Comparison of ENCODE assay signal across 11 mouse cellular contexts in genomic region chr2:160739647-160740356, GRCm38 (mm10). TPM values are rescaled to one million over a fixed set of nuclear protein-coding genes. Genes with fewer than 3 reads are reported as not detected.
DNase-seq lines count a peak whose midpoint lies in the region; ATAC-seq and TF ChIP-seq lines count a peak whose summit lies in the region.
"Had no signal": no experiment of that assay in that cellular context is flagged by ENCODE, and none has a peak within 500 bp of the region (broad histone marks: within the 10 kb centered on the region; RNA-seq: fewer than 3 reads in every experiment).

No protein-coding gene starts in this region.

- no peak overlapping the region for H3K4me3 ChIP-seq in heart, embryonic 13.5 days
- H3K4me3 ChIP-seq in C2C12 (ENCODE audit: insufficient read depth, poor library complexity, severe bottlenecking), result no peak overlapping the region
- H3K4me3 ChIP-seq in embryonic facial prominence, embryonic 15.5 days (replicated peaks), result no peak overlapping the region
- H3K4me3 ChIP-seq in kidney, embryonic 14.5 days (ENCODE audit: low read length), result no peak overlapping the region
- H3K4me3 ChIP-seq in cerebellum, adult 2 months (replicated peaks; ENCODE audit: insufficient read depth, low read depth, low read length), result no peak overlapping the region
- H3K4me3 ChIP-seq: erythroblast, embryonic 14.5 days had no signal

- no peak overlapping the region for H3ac ChIP-seq in C2C12 (ENCODE audit: control insufficient read depth, insufficient read length, low read depth)

- no peaks in the 10 kb centered on the region for H3K9me3 ChIP-seq in heart, embryonic 13.5 days
- H3K9me3 ChIP-seq in embryonic facial prominence, embryonic 15.5 days (replicated peaks), result no peaks in the 10 kb centered on the region
- H3K9me3 ChIP-seq in kidney, embryonic 14.5 days (ENCODE audit: control insufficient read depth, low read length), result no peaks in the 10 kb centered on the region
- H3K9me3 ChIP-seq: G1E had no signal

- H3K79me3 ChIP-seq in C2C12 (ENCODE audit: low read depth), result peaks cover 59% of the 10 kb centered on the region

- H3K4me1 ChIP-seq in heart, embryonic 13.5 days, result peaks cover 99% of the 10 kb centered on the region
- peaks cover 62% of the 10 kb centered on the region for H3K4me1 ChIP-seq in embryonic facial prominence, embryonic 15.5 days
- H3K4me1 ChIP-seq in kidney, embryonic 14.5 days (ENCODE audit: control insufficient read depth, insufficient read depth, low read length), result peaks cover 17% of the 10 kb centered on the region
- peaks cover 35% of the 10 kb centered on the region for H3K4me1 ChIP-seq in cerebellum, adult 2 months (ENCODE audit: control insufficient read depth, insufficient read depth, low read length)

- peak overlapping the region; percentile 44; the same call in 1 of the 2 replicates for H3K9ac ChIP-seq in heart, embryonic 13.5 days
- no peak overlapping the region for H3K9ac ChIP-seq in embryonic facial prominence, embryonic 15.5 days
- no peak overlapping the region for H3K9ac ChIP-seq in kidney, embryonic 14.5 days (ENCODE audit: low read depth, low read length)

- H3K79me2 ChIP-seq in C2C12 (ENCODE audit: control insufficient read depth, insufficient read depth), result peaks cover 95% of the 10 kb centered on the region

- no peak for DNase-seq in heart, adult 18-20 months
- DNase-seq in cerebellum, adult 2 months, result no peak
- DNase-seq: right cerebral cortex, postnatal 4 days had no signal

- ATAC-seq in heart, embryonic 13.5 days (ENCODE audit: extremely low read depth, insufficient number of reproducible peaks, low FRiP score, low TSS enrichment), result no peak
- no peak for ATAC-seq in embryonic facial prominence, embryonic 15.5 days (ENCODE audit: insufficient number of reproducible peaks, low FRiP score, low TSS enrichment, low read depth)
- no peak for ATAC-seq in kidney, embryonic 14.5 days (ENCODE audit: low FRiP score, low TSS enrichment)
- ATAC-seq in erythroblast, adult 5-6 weeks (replicated peaks; ENCODE audit: low FRiP score, poor library complexity, severe bottlenecking), result no peak
- no peak for ATAC-seq in activated CD4-positive, CD25-positive, alpha-beta regulatory T cell, adult 4 months

- no peak overlapping the region for H3K4me2 ChIP-seq in heart, embryonic 13.5 days
- no peak overlapping the region for H3K4me2 ChIP-seq in embryonic facial prominence, embryonic 15.5 days (replicated peaks)
- no peak overlapping the region for H3K4me2 ChIP-seq in kidney, embryonic 14.5 days (replicated peaks; ENCODE audit: low read depth, low read length)

- no peak for TF ChIP-seq CTCF in C2C12 (IDR thresholded peaks at IDR 0.05; ENCODE audit: control insufficient read depth, insufficient read depth, insufficient read length)
- no peak for TF ChIP-seq CTCF in cerebellum, adult 2 months (IDR thresholded peaks at IDR 0.05; ENCODE audit: borderline replicate concordance, insufficient read depth, low read depth, low read length)

- WGBS in heart, embryonic 13.5 days, result 39% methylated on average over 2 of the region's 2 CpGs
- WGBS in embryonic facial prominence, embryonic 15.5 days, result 55% methylated on average over 2 of the region's 2 CpGs
- WGBS in kidney, embryonic 14.5 days, result 55% methylated on average over 2 of the region's 2 CpGs
- WGBS in cerebellum, adult 2 months, result 63% methylated on average over 2 of the region's 2 CpGs

- H3K27me3 ChIP-seq in heart, embryonic 13.5 days (replicated peaks), result no peaks in the 10 kb centered on the region
- H3K27me3 ChIP-seq in C2C12 (ENCODE audit: control insufficient read depth, insufficient read depth, insufficient read length), result no peaks in the 10 kb centered on the region
- H3K27me3 ChIP-seq in embryonic facial prominence, embryonic 15.5 days, result no peaks in the 10 kb centered on the region
- no peaks in the 10 kb centered on the region for H3K27me3 ChIP-seq in kidney, embryonic 14.5 days (ENCODE audit: control insufficient read depth, insufficient read depth, low read length)
- H3K27me3 ChIP-seq in cerebellum, adult 2 months (ENCODE audit: control insufficient read depth, insufficient read depth, low read length), result no peaks in the 10 kb centered on the region

- TF ChIP-seq POLR2A in cerebellum, adult 2 months (IDR thresholded peaks at IDR 0.05; ENCODE audit: borderline replicate concordance, insufficient read depth, low read length), result no peak

- peak overlapping the region; percentile 79 for H3K27ac ChIP-seq in heart, embryonic 13.5 days (replicated peaks)
- H3K27ac ChIP-seq in embryonic facial prominence, embryonic 15.5 days (replicated peaks), result 0 out of 2 replicates have a peak overlapping the region, but pooled peaks have one; percentile 41
- peak overlapping the region; percentile 31; the same call in 1 of the 2 replicates for H3K27ac ChIP-seq in kidney, embryonic 14.5 days (ENCODE audit: low read depth, low read length)
- H3K27ac ChIP-seq in cerebellum, adult 2 months (ENCODE audit: insufficient read depth, low read length), result no peak overlapping the region

- peaks cover 41% of the 10 kb centered on the region for H3K36me3 ChIP-seq in heart, embryonic 13.5 days
- H3K36me3 ChIP-seq in C2C12 (ENCODE audit: control insufficient read depth, insufficient read depth), result peaks cover 8% of the 10 kb centered on the region
- peaks cover 21% of the 10 kb centered on the region; the same call in 1 of the 2 replicates for H3K36me3 ChIP-seq in embryonic facial prominence, embryonic 15.5 days
- peaks cover 29% of the 10 kb centered on the region for H3K36me3 ChIP-seq in kidney, embryonic 14.5 days (ENCODE audit: control insufficient read depth, insufficient read depth, low read length)

TF ChIP-seq in C2C12, 6 proteins besides CTCF, POLR2A, EP300 and RAD21:
- TF ChIP-seq FOSL1 (IDR thresholded peaks at IDR 0.05; ENCODE audit: insufficient read depth, low read length, poor library complexity, severe bottlenecking), result no peak
- no peak for TF ChIP-seq USF1 (IDR thresholded peaks at IDR 0.05; ENCODE audit: low read depth)
- no peak for TF ChIP-seq CEBPB (IDR thresholded peaks at IDR 0.05; ENCODE audit: low read depth)
- TF ChIP-seq MAX (IDR thresholded peaks at IDR 0.05), result no peak
- TF ChIP-seq MYOD1 (IDR thresholded peaks at IDR 0.05; ENCODE audit: control insufficient read depth, insufficient read length, low read depth), result peak; percentile 92
- TF ChIP-seq MYOG (IDR thresholded peaks at IDR 0.05; ENCODE audit: control insufficient read depth, extremely low read depth, insufficient read length), result no peak

RNA-seq across cellular contexts. Expression of gene Plcg1, which starts 8.7 kb away (rescaled TPM):
- 25.5 and 29.4 TPM in 2 replicates for polyA plus RNA-seq in heart, embryonic 13.5 days (2015; fragmentation: Nextera tagmentation; extraction: Ambion mirVana)
- total RNA-seq in heart, adult 18-20 months (2021), result 10 to 100 TPM; 45.6 to 58.0 TPM
- 39.0 TPM for polyA plus RNA-seq in C2C12 (2012; fragmentation: generic; extraction: Trizol)
- 49.2 and 54.4 TPM in 2 replicates for polyA plus RNA-seq in embryonic facial prominence, embryonic 15.5 days (2015; fragmentation: Nextera tagmentation; extraction: Ambion mirVana)
- polyA plus RNA-seq in kidney, embryonic 14.5 days (2014; fragmentation: Nextera tagmentation; extraction: Ambion mirVana), result 32.9 and 60.3 TPM in 2 replicates
- total RNA-seq in erythroblast, adult 5-6 weeks (2015; ENCODE audit: low replicate concordance), result 0.38 and 1.3 TPM in 2 replicates
- 2.8 and 6.1 TPM in 2 replicates for total RNA-seq in erythroblast, adult 5-6 weeks (2017; ENCODE audit: low replicate concordance)
- polyA plus RNA-seq in cerebellum, adult 2 months (2012; rRNA removed), result 73.1 and 74.5 TPM in 2 replicates
- 10 to 100 TPM; 52.7 to 59.0 TPM for polyA plus RNA-seq in activated CD4-positive, CD25-positive, alpha-beta regulatory T cell, adult 4 months (2017; shearing (Covaris generic))
